Mouse (Mus musculus) spleen, embryonic (tissue): ENCODE data around the gene Zfp972.
"Not testable (repeated sequence)": the region's sequence is repeated elsewhere in the genome, so short reads cannot be mapped to it uniquely, and the experiment has no call there.

ENCODE experiments used
- CTCF ChIA-PET: fragments of 350-600 bp; sonication (Branson Sonifier 250); formaldehyde crosslinking; loops from one replicate; lab custom pipeline; 2022; lab: Charles Lee

Gene Zfp972

GRCm38 (mm10) chr2:177925563-177926103 lies at the start of gene Zfp972:
Gene Zfp972 (minus strand): TSS chr2:177925613.
- CTCF ChIA-PET: not testable (repeated sequence)

GRCm38 (mm10) chr2:177974814-177975213 lies 49.4 kb upstream of the Zfp972 start:
- CTCF ChIA-PET: not testable (repeated sequence)

- CTCF ChIA-PET: not testable (repeated sequence)
Measured at GRCm38 (mm10) chr2:177957145-177957544, 31.7 kb upstream of the Zfp972 start, which contains the start of gene Gm14326. Gene Gm14326 (minus strand): TSS chr2:177957297.

DNA sequence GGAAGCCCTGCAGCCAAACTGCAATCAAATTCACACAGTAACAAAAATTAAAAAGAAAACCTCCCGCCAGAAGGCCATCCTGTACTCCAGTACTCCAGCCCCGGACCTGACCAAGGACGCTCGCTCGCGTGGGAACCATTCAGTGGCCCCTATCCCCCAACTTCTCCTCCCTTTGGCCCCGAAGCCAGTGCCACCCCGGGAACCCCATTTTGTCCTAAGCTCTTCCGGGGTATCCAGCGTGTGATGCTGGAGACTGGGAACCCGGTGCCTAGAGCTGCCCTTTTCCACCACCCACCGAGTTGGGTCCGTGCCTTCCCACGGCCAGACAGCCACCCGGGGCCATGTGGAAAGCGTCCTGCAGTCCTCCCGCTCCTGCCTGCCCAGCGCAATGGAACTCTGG lies 31.3 kb upstream of the Zfp972 start:
- CTCF ChIA-PET: not testable (repeated sequence)

DNA sequence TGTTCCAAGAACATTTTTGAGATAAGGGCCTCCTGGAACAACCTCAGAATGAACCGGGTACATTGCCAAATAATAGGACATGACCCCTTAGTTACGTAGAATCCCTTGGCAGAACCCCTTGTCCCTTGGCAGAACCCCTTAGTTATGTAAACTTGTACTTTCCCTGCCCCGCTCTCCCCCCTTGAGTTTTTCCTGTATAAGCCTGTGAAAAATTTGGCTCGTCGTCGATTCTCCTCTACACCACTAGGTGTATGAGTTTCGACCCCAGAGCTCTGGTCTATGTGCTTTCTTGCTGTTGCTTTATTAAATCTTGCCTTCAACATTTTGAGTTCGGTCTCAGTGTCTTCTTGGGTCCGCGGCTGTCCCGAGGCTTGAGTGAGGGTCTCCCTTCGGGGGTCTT lies 22.1 kb downstream of the Zfp972 start:
- CTCF ChIA-PET: not testable (repeated sequence)

GRCm38 (mm10) chr2:177898171-177898570 lies 27.2 kb downstream of the Zfp972 start:
- CTCF ChIA-PET: not testable (repeated sequence)

GRCm38 (mm10) chr2:177897046-177897578 lies 28.3 kb downstream of the Zfp972 start, which contains the start of gene Gm14327:
Gene Gm14327 (plus strand): TSS chr2:177897096.
- CTCF ChIA-PET: not testable (repeated sequence)

GRCm38 (mm10) chr2:177887743-177888142 lies 37.7 kb downstream of the Zfp972 start:
- CTCF ChIA-PET: not testable (repeated sequence)

GRCm38 (mm10) chr2:177862254-177862653 lies 63.2 kb downstream of the Zfp972 start:
- CTCF ChIA-PET: not testable (repeated sequence)
